Mouse (Mus musculus) frontal cortex, adult 2 months (tissue): Measurements from ENCODE around the gene Fahd1. TPM values are rescaled to one million over a fixed set of nuclear protein-coding genes. Genes with fewer than 3 reads are reported as not detected.

Source experiments
- polyA plus RNA-seq: library from polyadenylated mRNA; depleted of rRNA; stranded (reverse); fragments of >200 nt; gene quantifications from 2 replicates; pipeline ENCODE4 v1.2.3, GENCODE M21; 2012; rRNA removed

The Fahd1 gene
- polyA plus RNA-seq, 1 experiment: 26.0 TPM

Other genes with a start within 250 kb of the Fahd1 start
- gene Tsc2, start 217.7 kb downstream of the Fahd1 start, polyA plus RNA-seq: 175 and 194 TPM in 2 replicates
- gene Nthl1, start 217.7 kb downstream of the Fahd1 start, polyA plus RNA-seq: 8.8 and 10.7 TPM in 2 replicates
- 80.5 and 83.9 TPM in 2 replicates for gene Slc9a3r2, start 200.0 kb downstream of the Fahd1 start, polyA plus RNA-seq
- gene Npw, start 191.9 kb downstream of the Fahd1 start, polyA plus RNA-seq: 0.65 TPM in 1 of 2 replicates, not detected in the other
- 53.8 and 59.4 TPM in 2 replicates for gene Zfp598, start 180.7 kb downstream of the Fahd1 start, polyA plus RNA-seq
- gene Syngr3, start 160.4 kb downstream of the Fahd1 start, polyA plus RNA-seq: 170 and 183 TPM in 2 replicates
- gene Gfer, start 154.2 kb downstream of the Fahd1 start, polyA plus RNA-seq: 22.6 and 24.1 TPM in 2 replicates
- 5.9 and 6.7 TPM in 2 replicates for gene Noxo1, start 154.1 kb downstream of the Fahd1 start, polyA plus RNA-seq
- 56.1 and 56.2 TPM in 2 replicates for gene Tbl3, start 142.7 kb downstream of the Fahd1 start, polyA plus RNA-seq
- 0.11 and 0.38 TPM in 2 replicates for gene Rnf151, start 132.3 kb downstream of the Fahd1 start, polyA plus RNA-seq
- gene Rps2, start 132.2 kb downstream of the Fahd1 start, polyA plus RNA-seq: 967 and 1,066 TPM in 2 replicates
- gene Ndufb10, start 125.9 kb downstream of the Fahd1 start, polyA plus RNA-seq: 445 and 493 TPM in 2 replicates
- 0.56 and 0.65 TPM in 2 replicates for gene Rpl3l, start 122.5 kb downstream of the Fahd1 start, polyA plus RNA-seq
- 32.7 and 37.7 TPM in 2 replicates for gene Msrb1, start 113.7 kb downstream of the Fahd1 start, polyA plus RNA-seq
- gene Hs3st6, start 97.4 kb downstream of the Fahd1 start, polyA plus RNA-seq: 0.66 and 0.78 TPM in 2 replicates
- gene Meiob, start 46.1 kb downstream of the Fahd1 start, polyA plus RNA-seq: not detected in 2 replicates
- gene Hagh, start 10.2 kb downstream of the Fahd1 start, polyA plus RNA-seq: 125 and 142 TPM in 2 replicates
- gene Igfals, start 15.6 kb upstream of the Fahd1 start, polyA plus RNA-seq: 0.06 and 0.16 TPM in 2 replicates
- 29.0 and 31.4 TPM in 2 replicates for gene Nubp2, start 36.0 kb upstream of the Fahd1 start, polyA plus RNA-seq
- gene Spsb3, start 36.3 kb upstream of the Fahd1 start, polyA plus RNA-seq: 69.1 and 78.1 TPM in 2 replicates
- 63.7 and 67.9 TPM in 2 replicates for gene Eme2, start 44.7 kb upstream of the Fahd1 start, polyA plus RNA-seq
- gene Mrps34, start 44.8 kb upstream of the Fahd1 start, polyA plus RNA-seq: 111 and 127 TPM in 2 replicates
- gene Nme3, start 46.1 kb upstream of the Fahd1 start, polyA plus RNA-seq: 76.8 and 81.6 TPM in 2 replicates
- 325 and 357 TPM in 2 replicates for gene Mapk8ip3, start 86.6 kb upstream of the Fahd1 start, polyA plus RNA-seq
- 4.6 and 6.3 TPM in 2 replicates for gene Jpt2, start 110.3 kb upstream of the Fahd1 start, polyA plus RNA-seq
- gene Cramp1l, start 165.4 kb upstream of the Fahd1 start, polyA plus RNA-seq: 21.5 and 22.2 TPM in 2 replicates
- gene Ift140, start 165.7 kb upstream of the Fahd1 start, polyA plus RNA-seq: 19.0 and 23.6 TPM in 2 replicates
- 16.2 and 16.3 TPM in 2 replicates for gene Tmem204, start 233.2 kb upstream of the Fahd1 start, polyA plus RNA-seq